Mouse (Mus musculus): Measurements from ENCODE around the gene Tbc1d17.
A peak's percentile ranks its signal among the peaks of the same experiment; 100 is the strongest.

The Tbc1d17 gene

GRCm38 (mm10) chr7:44868919-44869696 lies 20.2 kb upstream of the Tbc1d17 start:
- peak; percentile 74 for DNase-seq

- peak; percentile 37 for DNase-seq
Observed at GRCm38 (mm10) chr7:44868465-44868864, 19.6 kb upstream of the Tbc1d17 start.

- no peak for DNase-seq
Observed at GRCm38 (mm10) chr7:44867802-44868201, 18.9 kb upstream of the Tbc1d17 start.

GRCm38 (mm10) chr7:44867010-44867702 lies 18.3 kb upstream of the Tbc1d17 start:
- DNase-seq, result no peak

- DNase-seq, result peak; percentile 63
Observed at GRCm38 (mm10) chr7:44866276-44867009, 17.6 kb upstream of the Tbc1d17 start.

- DNase-seq, result no peak
Observed at GRCm38 (mm10) chr7:44864595-44865542, 16.0 kb upstream of the Tbc1d17 start.

- no peak for DNase-seq
Observed at GRCm38 (mm10) chr7:44863982-44864494, 15.2 kb upstream of the Tbc1d17 start.

GRCm38 (mm10) chr7:44863210-44863609 lies 14.3 kb upstream of the Tbc1d17 start:
- DNase-seq, result no peak

- no peak for DNase-seq
Observed at GRCm38 (mm10) chr7:44862434-44862833, 13.6 kb upstream of the Tbc1d17 start.

GRCm38 (mm10) chr7:44861429-44861816 lies 12.5 kb upstream of the Tbc1d17 start:
- DNase-seq, result no peak

GRCm38 (mm10) chr7:44860576-44861428 lies 11.9 kb upstream of the Tbc1d17 start:
- DNase-seq, result peak; percentile 73

GRCm38 (mm10) chr7:44859896-44860295 lies 11.0 kb upstream of the Tbc1d17 start:
- DNase-seq, result no peak

- DNase-seq, result peak; percentile 42
Observed at GRCm38 (mm10) chr7:44857905-44858304, 9.0 kb upstream of the Tbc1d17 start.

- peak; percentile 87 for DNase-seq
Observed at GRCm38 (mm10) chr7:44857042-44857552, 8.2 kb upstream of the Tbc1d17 start, which contains the start of gene Pnkp. Gene Pnkp, plus strand, starts transcription at chr7:44857139.

- DNase-seq, result no peak
Observed at GRCm38 (mm10) chr7:44856265-44856916, 7.5 kb upstream of the Tbc1d17 start.

- no peak for DNase-seq
Observed at GRCm38 (mm10) chr7:44855036-44855435, 6.2 kb upstream of the Tbc1d17 start.

- peak; percentile 95 for DNase-seq
Observed at GRCm38 (mm10) chr7:44854356-44855031, 5.6 kb upstream of the Tbc1d17 start.

- DNase-seq, result no peak
Observed at GRCm38 (mm10) chr7:44853596-44854355, 4.9 kb upstream of the Tbc1d17 start.

GRCm38 (mm10) chr7:44853065-44853464 lies 4.2 kb upstream of the Tbc1d17 start:
- no peak for DNase-seq
